ENCODE assay signal across 8 mouse cellular contexts in the genomic region with DNA sequence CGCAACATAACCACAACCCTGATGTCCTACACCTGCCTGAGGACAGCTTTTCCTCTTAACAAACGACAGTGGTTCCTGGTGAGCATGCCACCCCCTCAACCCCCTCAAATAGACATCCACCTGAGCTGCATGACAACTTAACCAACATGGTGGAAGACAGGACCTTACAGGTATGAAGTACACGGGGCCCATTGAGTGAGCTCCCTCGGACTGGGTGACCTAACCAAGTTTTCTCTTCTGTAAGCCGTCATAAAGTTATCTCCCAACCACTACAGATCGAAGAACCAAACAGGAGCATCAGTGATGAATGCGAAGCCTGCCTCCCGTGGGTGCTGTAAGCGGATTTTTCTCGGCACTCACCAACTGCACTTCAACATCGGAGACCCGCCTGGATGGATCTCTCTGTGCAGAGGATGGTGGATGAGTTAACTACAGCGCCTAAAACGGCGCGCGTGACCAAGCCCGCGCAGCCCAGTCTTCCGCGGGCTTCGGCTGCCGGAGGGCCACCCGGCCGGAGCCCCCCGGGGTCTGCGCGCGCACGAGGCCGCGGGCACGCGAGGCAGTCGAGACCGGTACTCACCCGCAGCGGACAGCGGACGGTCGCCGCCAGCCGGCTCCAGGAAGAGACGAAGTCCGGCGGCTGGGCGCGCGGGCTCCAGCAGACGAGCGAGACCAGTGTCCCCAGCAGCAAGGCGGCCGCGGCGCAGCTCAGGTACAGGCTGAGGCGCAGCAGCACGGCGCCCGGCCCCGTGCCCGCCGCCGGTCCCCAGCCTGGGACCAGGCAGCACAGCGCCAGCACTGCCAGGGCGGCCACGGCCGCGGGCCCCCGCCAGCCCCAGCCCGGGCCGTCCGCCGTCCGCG. TPM values are rescaled to one million over a fixed set of nuclear protein-coding genes. Genes with fewer than 3 reads are reported as not detected.
A peak's percentile ranks its signal among the peaks of the same experiment; 100 is the strongest.
DNase-seq lines count a peak whose midpoint lies in the region; ATAC-seq and TF ChIP-seq lines count a peak whose summit lies in the region.

A gene (plus strand): TSS at position 570 of the 861 bp plus-strand sequence.

- peaks cover 3% of the 10 kb centered on the region; the same call in 1 of the 2 replicates for H3K27me3 ChIP-seq in limb, embryonic 13.5 days
- peaks cover 11% of the 10 kb centered on the region; the same call in 1 of the 2 replicates for H3K27me3 ChIP-seq in midbrain, embryonic 15.5 days (replicated peaks)

- peak within 1 kb of the TSS; percentile 84 for H3K4me2 ChIP-seq in limb, embryonic 13.5 days (replicated peaks)
- peak within 1 kb of the TSS; percentile 65 for H3K4me2 ChIP-seq in midbrain, embryonic 15.5 days

- peak within 1 kb of the TSS; percentile 71; the same call in 1 of the 2 replicates for H3K27ac ChIP-seq in cortical plate, adult 2 months (ENCODE audit: insufficient read depth, low read length)
- no peak within 1 kb of the TSS for H3K27ac ChIP-seq in limb, embryonic 13.5 days
- H3K27ac ChIP-seq in midbrain, embryonic 15.5 days = peak within 1 kb of the TSS; percentile 83

- WGBS in limb, embryonic 13.5 days = 1% methylated on average over 74 of the region's 75 CpGs
- 1% methylated on average over 54 of the region's 75 CpGs for WGBS in midbrain, embryonic 15.5 days

- H3K9me3 ChIP-seq in limb, embryonic 13.5 days = no peaks in the 10 kb centered on the region
- no peaks in the 10 kb centered on the region for H3K9me3 ChIP-seq in midbrain, embryonic 15.5 days

- intact Hi-C loops in gastrocnemius, postnatal 14 days (cut with DNase I; ENCODE audit: low total_unique reads) = no loop called here

- no peaks in the 10 kb centered on the region for H3K36me3 ChIP-seq in limb, embryonic 13.5 days
- H3K36me3 ChIP-seq in midbrain, embryonic 15.5 days (replicated peaks) = no peaks in the 10 kb centered on the region

- no peak for TF ChIP-seq CTCF in cortical plate, adult 2 months (IDR thresholded peaks at IDR 0.05; ENCODE audit: extremely low read depth, insufficient read depth, low read length)

- H3K4me1 ChIP-seq in cortical plate, adult 2 months (ENCODE audit: control insufficient read depth, insufficient read depth, low read length) = peaks cover 4% of the 10 kb centered on the region; the same call in 1 of the 2 replicates
- H3K4me1 ChIP-seq in limb, embryonic 13.5 days = peaks cover 16% of the 10 kb centered on the region
- peaks cover 18% of the 10 kb centered on the region for H3K4me1 ChIP-seq in midbrain, embryonic 15.5 days

- peak; percentile 24 for ATAC-seq in inflammation-experienced regulatory T-cells, adult 6 months
- ATAC-seq in limb, embryonic 13.5 days (ENCODE audit: low FRiP score, low read depth) = peak; percentile 71
- peak; percentile 89 for ATAC-seq in midbrain, embryonic 15.5 days (replicated peaks)

- peak within 1 kb of the TSS; percentile 87 for H3K9ac ChIP-seq in limb, embryonic 13.5 days
- H3K9ac ChIP-seq in midbrain, embryonic 15.5 days = peak within 1 kb of the TSS; percentile 78

- peak within 1 kb of the TSS; percentile 65 for H3K4me3 ChIP-seq in cortical plate, adult 2 months (ENCODE audit: insufficient read depth, low read length)
- H3K4me3 ChIP-seq in limb, embryonic 13.5 days = peak within 1 kb of the TSS; percentile 85
- H3K4me3 ChIP-seq in midbrain, embryonic 15.5 days = peak within 1 kb of the TSS; percentile 57

- no peak for TF ChIP-seq POLR2A in cortical plate, adult 2 months (IDR thresholded peaks at IDR 0.05; ENCODE audit: extremely low read depth, insufficient read depth, low read length)

- peak; percentile 23 to 48 for DNase-seq in left cerebral cortex, adult 18-20 months (ENCODE audit: low spot score in 2 of 2)
- no peak for DNase-seq in left cerebral cortex, adult 11 months (ENCODE audit: low spot score)
- peak; percentile 57 for DNase-seq in gastrocnemius, postnatal 14 days
- DNase-seq in spleen, postnatal 36 days (ENCODE audit: low spot score in 2 of 2) = peak; percentile 30 to 35

RNA-seq across cellular contexts. Expression of the gene that starts here (rescaled TPM):
- total RNA-seq in left cerebral cortex, adult 18-20 months (2021) = 10 to 100 TPM; 24.4 to 27.3 TPM
- 14.8 and 15.3 TPM in 2 replicates for polyA plus RNA-seq in cortical plate, adult 2 months (2012; rRNA removed)
- total RNA-seq in gastrocnemius, postnatal 14 days (2021) = 10 to 100 TPM; 11.2 to 12.0 TPM
- polyA plus RNA-seq in inflammation-experienced regulatory T-cells, adult 6 months (2017; shearing (Covaris generic)) = 10 to 100 TPM; 25.0 to 44.3 (median 33.7) TPM
- polyA plus RNA-seq in limb, embryonic 13.5 days (2015; fragmentation: Nextera tagmentation; extraction: Ambion mirVana) = 29.3 and 30.1 TPM in 2 replicates
- 27.3 and 29.2 TPM in 2 replicates for polyA plus RNA-seq in midbrain, embryonic 15.5 days (2015; fragmentation: Nextera tagmentation; extraction: Ambion mirVana)

Comparison
In these comparisons a context has a peak if more than half of its experiments do, and no peak if none do; other contexts are left out.
1. ATAC-seq: peak in every context shown above with its lines; median percentile 89 in midbrain, embryonic 15.5 days; 71 in limb, embryonic 13.5 days; 24 in inflammation-experienced regulatory T-cells, adult 6 months.